Mouse (Mus musculus) CD4-positive, CD25-positive, alpha-beta regulatory T cell, adult 2 months (primary cell): Measurements from ENCODE around the gene Alk.
A peak's percentile ranks its signal among the peaks of the same experiment; 100 is the strongest.

Source experiments
- DNase-seq: peaks from one replicate; pipeline ENCODE4 v3.0.0-alpha.2; 2012; ENCODE audit warnings: low read depth, low spot score

The Alk gene

GRCm38 (mm10) chr17:71980518-71981145, 623.8 kb downstream of the Alk start:
- no peak for DNase-seq

- DNase-seq = no peak
Measured at GRCm38 (mm10) chr17:71979137-71979536, 625.3 kb downstream of the Alk start.

- no peak for DNase-seq
Measured at GRCm38 (mm10) chr17:71976661-71977060, 627.8 kb downstream of the Alk start.

GRCm38 (mm10) chr17:71973704-71974103, 630.7 kb downstream of the Alk start:
- DNase-seq = no peak

GRCm38 (mm10) chr17:71967356-71967755, 637.1 kb downstream of the Alk start:
- DNase-seq = no peak

GRCm38 (mm10) chr17:71965733-71966606, 638.5 kb downstream of the Alk start:
- peak; percentile 44 for DNase-seq

GRCm38 (mm10) chr17:71964610-71965009, 639.8 kb downstream of the Alk start:
- no peak for DNase-seq

- DNase-seq = no peak
Measured at GRCm38 (mm10) chr17:71962746-71963145, 641.7 kb downstream of the Alk start.

- DNase-seq = no peak
Measured at GRCm38 (mm10) chr17:71955011-71955410, 649.4 kb downstream of the Alk start.

GRCm38 (mm10) chr17:71954217-71954844, 650.1 kb downstream of the Alk start:
- no peak for DNase-seq

- no peak for DNase-seq
Measured at GRCm38 (mm10) chr17:71950968-71951367, 653.5 kb downstream of the Alk start.

GRCm38 (mm10) chr17:71948687-71949086, 655.7 kb downstream of the Alk start:
- DNase-seq = no peak

- no peak for DNase-seq
Measured at GRCm38 (mm10) chr17:71947452-71947851, 657.0 kb downstream of the Alk start.

- DNase-seq = no peak
Measured at GRCm38 (mm10) chr17:71944020-71944419, 660.4 kb downstream of the Alk start.

GRCm38 (mm10) chr17:71942052-71942451, 662.4 kb downstream of the Alk start:
- DNase-seq = no peak

- DNase-seq = no peak
Measured at GRCm38 (mm10) chr17:71941436-71941835, 663.0 kb downstream of the Alk start.

- no peak for DNase-seq
Measured at GRCm38 (mm10) chr17:71936681-71937080, 667.7 kb downstream of the Alk start.

GRCm38 (mm10) chr17:71935837-71936236, 668.6 kb downstream of the Alk start:
- no peak for DNase-seq

- DNase-seq = no peak
Measured at GRCm38 (mm10) chr17:71935336-71935735, 669.1 kb downstream of the Alk start.

GRCm38 (mm10) chr17:71914941-71915340, 689.5 kb downstream of the Alk start:
- no peak for DNase-seq

GRCm38 (mm10) chr17:71914541-71914940, 689.9 kb downstream of the Alk start:
- DNase-seq = no peak

GRCm38 (mm10) chr17:71913188-71913587, 691.2 kb downstream of the Alk start:
- no peak for DNase-seq

GRCm38 (mm10) chr17:71909107-71909506, 695.3 kb downstream of the Alk start:
- DNase-seq = peak; percentile 14
